Comparison of ENCODE assay signal across 15 mouse cellular contexts in the genomic region with DNA sequence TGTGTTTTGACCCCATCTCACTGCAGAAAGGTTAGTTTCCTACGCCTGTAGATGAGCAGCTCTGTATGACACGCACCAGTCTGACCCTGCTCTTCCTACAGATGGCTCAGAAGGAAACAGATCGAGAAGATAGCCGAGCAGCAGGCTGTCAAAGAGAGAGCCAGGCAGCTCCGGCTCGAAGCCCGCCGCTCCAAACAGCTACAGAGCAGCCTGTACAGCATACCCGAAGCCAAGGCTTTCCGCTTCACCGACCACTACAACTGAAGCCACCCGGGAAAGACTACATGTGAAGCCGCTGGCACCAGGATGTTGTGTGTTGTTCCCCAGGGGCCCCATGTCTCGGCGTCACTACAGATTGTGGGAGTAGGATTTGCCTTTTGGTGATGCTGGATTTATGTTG. TPM values are rescaled to one million over a fixed set of nuclear protein-coding genes. Genes with fewer than 3 reads are reported as not detected.
DNase-seq lines count a peak whose midpoint lies in the region; ATAC-seq and TF ChIP-seq lines count a peak whose summit lies in the region.
"Had no signal": no experiment of that assay in that cellular context is flagged by ENCODE, and none has a peak within 500 bp of the region (broad histone marks: within the 10 kb centered on the region; RNA-seq: fewer than 3 reads in every experiment).

No protein-coding gene starts in this region.

- peak; percentile 43; the same call in 1 of the 2 replicates for ATAC-seq in kidney, embryonic 14.5 days (ENCODE audit: low FRiP score, low TSS enrichment)
- ATAC-seq: intestine, embryonic 15.5 days had no signal

- intact Hi-C loops in left cerebral cortex, postnatal 10 days (cut with DNase I): no loop called here

- no peak for TF ChIP-seq CTCF in brain, embryonic 14.5 days (IDR thresholded peaks at IDR 0.05; ENCODE audit: borderline replicate concordance, extremely low read depth, insufficient read depth, insufficient read length)

- TF ChIP-seq POLR2A in brain, embryonic 14.5 days (IDR thresholded peaks at IDR 0.05; ENCODE audit: borderline replicate concordance, extremely low read depth, insufficient read depth, insufficient read length, poor library complexity, severe bottlenecking): no peak

- H3K9ac ChIP-seq in kidney, embryonic 14.5 days (ENCODE audit: low read depth, low read length): no peak overlapping the region
- H3K9ac ChIP-seq: embryonic facial prominence, embryonic 15.5 days; intestine, embryonic 15.5 days; limb, embryonic 15.5 days; stomach, embryonic 15.5 days had no signal

- no peak overlapping the region for H3K27ac ChIP-seq in kidney, embryonic 14.5 days (ENCODE audit: low read depth, low read length)
- H3K27ac ChIP-seq: embryonic facial prominence, embryonic 15.5 days; intestine, embryonic 15.5 days; limb, embryonic 15.5 days; stomach, embryonic 15.5 days had no signal

- peaks cover 17% of the 10 kb centered on the region for H3K36me3 ChIP-seq in kidney, embryonic 14.5 days (ENCODE audit: control insufficient read depth, insufficient read depth, low read length)

- H3K9me3 ChIP-seq in kidney, embryonic 14.5 days (ENCODE audit: control insufficient read depth, low read length): no peaks in the 10 kb centered on the region
- H3K9me3 ChIP-seq: embryonic facial prominence, embryonic 15.5 days; intestine, embryonic 15.5 days; limb, embryonic 15.5 days; stomach, embryonic 15.5 days had no signal

- no peaks in the 10 kb centered on the region for H3K4me1 ChIP-seq in kidney, embryonic 14.5 days (ENCODE audit: control insufficient read depth, insufficient read depth, low read length)
- H3K4me1 ChIP-seq: embryonic facial prominence, embryonic 15.5 days; intestine, embryonic 15.5 days; limb, embryonic 15.5 days; stomach, embryonic 15.5 days had no signal

- H3K4me2 ChIP-seq in kidney, embryonic 14.5 days (replicated peaks; ENCODE audit: low read depth, low read length): no peak overlapping the region
- H3K4me2 ChIP-seq: embryonic facial prominence, embryonic 15.5 days; intestine, embryonic 15.5 days; limb, embryonic 15.5 days; stomach, embryonic 15.5 days had no signal

- H3K4me3 ChIP-seq in kidney, embryonic 14.5 days (ENCODE audit: low read length): no peak overlapping the region
- H3K4me3 ChIP-seq: embryonic facial prominence, embryonic 15.5 days; intestine, embryonic 15.5 days; limb, embryonic 15.5 days; stomach, embryonic 15.5 days had no signal

- WGBS in kidney, embryonic 14.5 days: 34% methylated on average over 15 of the region's 15 CpGs

- DNase-seq in kidney, adult 8-10 months: no peak
- DNase-seq in brain, embryonic 14.5 days (ENCODE audit: low read depth): peak; percentile 35
- DNase-seq in cerebellum, adult 18-20 months: peak; percentile 73 to 77
- peak; percentile 21 for DNase-seq in kidney, postnatal 10 days
- no peak for DNase-seq in left cerebral cortex, postnatal 10 days (ENCODE audit: extremely low spot score in 1 of 2, low spot score in 2 of 2)
- DNase-seq in adrenal gland, postnatal 25 days: no peak
- DNase-seq: adrenal gland, adult 8-10 months; heart, adult 18-20 months; lung, adult 2 months; thymus, postnatal 25 days had no signal

- no peaks in the 10 kb centered on the region for H3K27me3 ChIP-seq in kidney, embryonic 14.5 days (ENCODE audit: control insufficient read depth, insufficient read depth, low read length)
- H3K27me3 ChIP-seq: embryonic facial prominence, embryonic 15.5 days; intestine, embryonic 15.5 days; limb, embryonic 15.5 days; stomach, embryonic 15.5 days had no signal

RNA-seq across cellular contexts. Expression of gene Ccdc181, which starts 12.0 kb away (rescaled TPM):
- 10.2 and 11.3 TPM in 2 replicates for polyA plus RNA-seq in kidney, embryonic 14.5 days (2014; fragmentation: Nextera tagmentation; extraction: Ambion mirVana)
- polyA plus RNA-seq in brain, embryonic 14.5 days (2012; rRNA removed): 8.9 and 13.0 TPM in 2 replicates
- 10 to 100 TPM; 21.1 to 21.7 TPM for total RNA-seq in left cerebral cortex, postnatal 10 days (2021)
- 9.3 and 14.2 TPM in 2 replicates for total RNA-seq in adrenal gland, postnatal 25 days (2021)

RNA-seq across cellular contexts. Expression of gene Nme7, which starts 16.5 kb away (rescaled TPM):
- polyA plus RNA-seq in kidney, embryonic 14.5 days (2014; fragmentation: Nextera tagmentation; extraction: Ambion mirVana): 47.9 and 50.7 TPM in 2 replicates
- polyA plus RNA-seq in brain, embryonic 14.5 days (2012; rRNA removed): 18.4 and 19.2 TPM in 2 replicates
- total RNA-seq in left cerebral cortex, postnatal 10 days (2021): 10 to 100 TPM; 21.9 to 24.8 TPM
- 18.3 and 20.1 TPM in 2 replicates for total RNA-seq in adrenal gland, postnatal 25 days (2021)

RNA-seq across cellular contexts. Expression of gene Blzf1, which starts 19.9 kb away (rescaled TPM):
- polyA plus RNA-seq in kidney, embryonic 14.5 days (2014; fragmentation: Nextera tagmentation; extraction: Ambion mirVana): 23.9 and 25.4 TPM in 2 replicates
- 10.7 and 12.3 TPM in 2 replicates for polyA plus RNA-seq in brain, embryonic 14.5 days (2012; rRNA removed)
- total RNA-seq in left cerebral cortex, postnatal 10 days (2021): 10 to 100 TPM; 26.0 to 30.2 TPM
- 27.5 and 30.0 TPM in 2 replicates for total RNA-seq in adrenal gland, postnatal 25 days (2021)

RNA-seq across cellular contexts. Expression of gene Slc19a2, which starts 38.6 kb away (rescaled TPM):
- 6.6 and 12.0 TPM in 2 replicates for polyA plus RNA-seq in kidney, embryonic 14.5 days (2014; fragmentation: Nextera tagmentation; extraction: Ambion mirVana)
- polyA plus RNA-seq in brain, embryonic 14.5 days (2012; rRNA removed): 8.3 and 8.5 TPM in 2 replicates
- total RNA-seq in left cerebral cortex, postnatal 10 days (2021): 10 to 100 TPM in 1 of 2 experiments, 1 to 10 TPM in 1; 9.0 to 12.6 TPM
- total RNA-seq in adrenal gland, postnatal 25 days (2021): 26.9 and 31.0 TPM in 2 replicates

Comparison
In these comparisons a context has a peak if more than half of its experiments do, and no peak if none do; other contexts are left out.
1. DNase-seq: peak in brain, embryonic 14.5 days (single experiment), cerebellum, adult 18-20 months (2 of 2) and kidney, postnatal 10 days (single experiment); none in kidney, adult 8-10 months (0 of 2), left cerebral cortex, postnatal 10 days (0 of 2) and adrenal gland, postnatal 25 days (single experiment).